Mouse (Mus musculus): Measurements from ENCODE around the gene Insc. TPM values are rescaled to one million over a fixed set of nuclear protein-coding genes. Genes with fewer than 3 reads are reported as not detected.
A peak's percentile ranks its signal among the peaks of the same experiment; 100 is the strongest.
"Not testable (repeated sequence)": the region's sequence is repeated elsewhere in the genome, so short reads cannot be mapped to it uniquely, and the experiment has no call there.

Gene Insc
- 1.0 and 1.9 TPM in 2 replicates for polyA plus RNA-seq (2014; fragmentation: Nextera tagmentation; extraction: Ambion mirVana)

DNA sequence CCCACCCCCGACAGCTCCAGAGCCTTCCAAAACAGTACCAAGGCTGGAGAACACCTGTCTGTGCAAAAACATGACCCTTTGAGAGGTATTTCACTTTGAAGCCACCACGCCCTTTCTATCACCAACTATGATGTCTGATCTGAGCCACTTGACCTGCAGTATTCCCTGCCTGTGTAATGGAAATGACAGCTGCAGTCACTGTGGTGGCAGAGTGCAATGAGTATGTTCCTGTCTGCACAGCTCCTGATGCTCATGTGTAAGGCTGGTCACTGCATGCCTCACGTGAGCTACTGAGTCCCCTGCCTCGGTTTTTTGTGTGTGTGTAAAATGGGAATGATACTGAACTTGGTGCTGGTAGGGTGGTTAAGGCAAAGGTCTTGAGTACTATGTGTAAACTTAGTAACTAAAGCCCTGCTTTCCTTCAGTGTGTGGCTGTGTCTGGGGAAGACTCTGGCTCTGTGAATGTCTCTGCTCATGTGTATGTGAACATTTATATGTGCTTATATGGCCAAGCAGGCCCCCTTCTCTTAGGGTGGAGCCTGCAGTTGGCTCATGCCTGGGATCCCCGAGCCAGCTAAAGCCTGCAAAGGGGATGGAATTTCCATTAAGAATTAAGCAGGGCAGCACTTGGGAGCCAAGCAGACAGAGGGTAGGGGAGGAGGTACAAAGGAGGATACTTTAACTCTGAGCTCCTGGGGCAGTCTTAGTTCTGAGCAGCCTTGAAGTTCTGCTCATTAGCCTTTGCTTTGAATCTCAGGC lies at the start of gene Insc:
TSS of gene Insc (plus strand) at position 673 of the 759 bp plus-strand sequence.
- H3K4me3 ChIP-seq (ENCODE audit: low read depth, low read length), result no peak within 1 kb of the TSS
- ATAC-seq (no peak), DNase-seq (ENCODE audit: low spot score) (no peak)
- no peak within 1 kb of the TSS for H3K27ac ChIP-seq (ENCODE audit: low read depth, low read length)
- H3K36me3 ChIP-seq (ENCODE audit: control insufficient read depth, insufficient read depth, low read length), result no peaks in the 10 kb centered on the region
- no peaks in the 10 kb centered on the region for H3K9me3 ChIP-seq (replicated peaks; ENCODE audit: control insufficient read depth, low read length)
- no peak within 1 kb of the TSS for H3K9ac ChIP-seq (ENCODE audit: low read length)
- H3K4me1 ChIP-seq (ENCODE audit: control insufficient read depth, insufficient read depth, low read length), result 0 out of 2 replicates have a peak, but pooled peaks cover 2% of the 10 kb centered on the region
- WGBS, result 77% methylated on average over 5 of the region's 5 CpGs
- H3K27me3 ChIP-seq (replicated peaks; ENCODE audit: control insufficient read depth, insufficient read depth, low read length), result no peaks in the 10 kb centered on the region
- H3K4me2 ChIP-seq (ENCODE audit: low read length), result no peak within 1 kb of the TSS

GRCm38 (mm10) chr7:114700871-114701270 lies 42.6 kb upstream of the Insc start:
- no peak overlapping the region for H3K27ac ChIP-seq (ENCODE audit: low read depth, low read length)
- H3K27me3 ChIP-seq (replicated peaks; ENCODE audit: control insufficient read depth, insufficient read depth, low read length), result no peaks in the 10 kb centered on the region
- no peak overlapping the region for H3K9ac ChIP-seq (ENCODE audit: low read length)
- no peaks in the 10 kb centered on the region for H3K36me3 ChIP-seq (ENCODE audit: control insufficient read depth, insufficient read depth, low read length)
- ATAC-seq (no peak), DNase-seq (ENCODE audit: low spot score) (no peak)
- 41% methylated on average over 2 of the region's 2 CpGs for WGBS
- no peaks in the 10 kb centered on the region for H3K9me3 ChIP-seq (replicated peaks; ENCODE audit: control insufficient read depth, low read length)
- no peak overlapping the region for H3K4me3 ChIP-seq (ENCODE audit: low read depth, low read length)
- H3K4me1 ChIP-seq (ENCODE audit: control insufficient read depth, insufficient read depth, low read length), result no peaks in the 10 kb centered on the region
- H3K4me2 ChIP-seq (ENCODE audit: low read length), result no peak overlapping the region

DNA sequence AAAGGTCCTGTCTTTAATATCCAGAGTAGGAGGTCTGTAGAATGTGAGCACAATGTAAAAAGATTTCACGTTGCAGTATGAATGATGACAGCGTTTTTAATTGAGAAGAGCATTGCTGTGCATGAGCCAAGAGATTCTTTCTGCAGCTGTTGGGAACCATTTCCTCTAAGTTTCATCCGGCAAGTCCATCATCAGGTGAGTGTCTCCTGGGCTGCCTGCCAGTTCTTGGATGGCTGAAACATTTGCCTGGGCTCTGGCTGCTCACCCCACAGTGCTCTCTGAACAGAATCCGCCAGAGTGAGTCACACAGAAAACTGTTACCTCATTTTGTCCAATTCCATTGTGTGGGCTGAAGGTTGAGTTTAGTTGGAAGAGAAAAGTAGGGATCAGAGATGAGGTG lies 36.8 kb upstream of the Insc start:
- Histone ChIP-seq H3K4me2 (ENCODE audit: low read length) (no peak overlapping the region), H3K9me3 (replicated peaks; ENCODE audit: control insufficient read depth, low read length) (no peaks in the 10 kb centered on the region), H3K27me3 (replicated peaks; ENCODE audit: control insufficient read depth, insufficient read depth, low read length) (no peaks in the 10 kb centered on the region), H3K36me3 (ENCODE audit: control insufficient read depth, insufficient read depth, low read length) (no peaks in the 10 kb centered on the region), H3K4me3 (ENCODE audit: low read depth, low read length) (no peak overlapping the region), H3K27ac (ENCODE audit: low read depth, low read length) (no peak overlapping the region), H3K9ac (ENCODE audit: low read length) (no peak overlapping the region), H3K4me1 (ENCODE audit: control insufficient read depth, insufficient read depth, low read length) (no peaks in the 10 kb centered on the region)
- ATAC-seq, result no peak
- WGBS, result 83% methylated on average over 4 of the region's 4 CpGs
- no peak for DNase-seq (ENCODE audit: low spot score)

DNA sequence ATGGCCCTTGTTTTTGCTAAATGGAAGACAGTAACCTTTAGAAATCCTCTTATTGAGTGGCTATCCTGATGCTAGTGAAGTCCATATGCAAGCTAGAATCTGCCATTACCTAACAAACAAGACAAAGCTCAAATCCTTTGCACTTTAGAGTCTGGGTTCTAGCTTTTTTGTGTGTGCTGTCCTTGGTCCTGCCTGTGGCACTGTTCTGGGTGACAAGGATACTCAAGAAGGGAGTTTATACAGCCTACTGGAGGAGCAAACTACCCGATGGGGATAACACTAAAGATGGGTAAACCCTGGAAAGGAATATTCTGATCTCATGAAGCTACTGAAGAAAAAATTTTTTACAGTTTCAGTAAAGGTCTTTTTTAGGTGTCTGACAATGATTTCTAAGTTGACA lies 36.1 kb upstream of the Insc start:
- Histone ChIP-seq H3K4me2 (ENCODE audit: low read length) (no peak overlapping the region), H3K27ac (ENCODE audit: low read depth, low read length) (no peak overlapping the region), H3K4me3 (ENCODE audit: low read depth, low read length) (no peak overlapping the region), H3K9me3 (replicated peaks; ENCODE audit: control insufficient read depth, low read length) (no peaks in the 10 kb centered on the region), H3K27me3 (replicated peaks; ENCODE audit: control insufficient read depth, insufficient read depth, low read length) (no peaks in the 10 kb centered on the region), H3K36me3 (ENCODE audit: control insufficient read depth, insufficient read depth, low read length) (no peaks in the 10 kb centered on the region), H3K9ac (ENCODE audit: low read length) (no peak overlapping the region), H3K4me1 (ENCODE audit: control insufficient read depth, insufficient read depth, low read length) (no peaks in the 10 kb centered on the region)
- 90% methylated on average over 1 of the region's 1 CpGs for WGBS
- DNase-seq (ENCODE audit: low spot score) (no peak), ATAC-seq (no peak)

DNA sequence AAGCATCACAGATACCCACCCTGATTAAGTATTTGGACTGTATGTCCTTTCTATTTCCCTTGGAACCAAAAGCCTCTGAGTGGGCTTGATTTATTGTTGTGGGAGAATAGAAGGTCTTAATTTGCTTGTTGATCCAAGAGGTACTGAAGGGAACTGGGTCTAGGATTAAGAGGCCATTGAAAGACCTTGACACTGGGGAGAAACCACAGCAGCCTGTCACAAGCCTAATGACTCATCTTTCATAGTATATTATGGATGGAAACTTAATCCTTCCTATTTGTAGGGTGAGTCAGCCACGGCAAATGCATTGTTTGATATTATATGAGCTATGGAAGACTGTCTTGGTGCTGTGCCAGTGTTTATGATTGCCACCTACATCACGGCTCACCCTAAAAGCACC lies 33.1 kb upstream of the Insc start:
- WGBS, result 81% methylated on average over 2 of the region's 2 CpGs
- Histone ChIP-seq H3K9ac (ENCODE audit: low read length) (no peak overlapping the region), H3K9me3 (replicated peaks; ENCODE audit: control insufficient read depth, low read length) (no peaks in the 10 kb centered on the region), H3K27me3 (replicated peaks; ENCODE audit: control insufficient read depth, insufficient read depth, low read length) (no peaks in the 10 kb centered on the region), H3K27ac (ENCODE audit: low read depth, low read length) (no peak overlapping the region), H3K36me3 (ENCODE audit: control insufficient read depth, insufficient read depth, low read length) (no peaks in the 10 kb centered on the region), H3K4me1 (ENCODE audit: control insufficient read depth, insufficient read depth, low read length) (no peaks in the 10 kb centered on the region), H3K4me2 (ENCODE audit: low read length) (no peak overlapping the region), H3K4me3 (ENCODE audit: low read depth, low read length) (no peak overlapping the region)
- ATAC-seq, result no peak
- no peak for DNase-seq (ENCODE audit: low spot score)

- H3K27ac ChIP-seq (ENCODE audit: low read depth, low read length), result no peak overlapping the region
- no peak overlapping the region for H3K4me2 ChIP-seq (ENCODE audit: low read length)
- H3K9me3 ChIP-seq (replicated peaks; ENCODE audit: control insufficient read depth, low read length), result no peaks in the 10 kb centered on the region
- H3K27me3 ChIP-seq (replicated peaks; ENCODE audit: control insufficient read depth, insufficient read depth, low read length), result peaks cover under 1% of the 10 kb centered on the region; the same call in 1 of the 2 replicates
- WGBS, result 79% methylated on average over 1 of the region's 1 CpGs
- DNase-seq (ENCODE audit: low spot score), result no peak
- H3K4me3 ChIP-seq (ENCODE audit: low read depth, low read length), result no peak overlapping the region
- H3K36me3 ChIP-seq (ENCODE audit: control insufficient read depth, insufficient read depth, low read length), result no peaks in the 10 kb centered on the region
- no peak for ATAC-seq
- H3K9ac ChIP-seq (ENCODE audit: low read length), result no peak overlapping the region
- no peaks in the 10 kb centered on the region for H3K4me1 ChIP-seq (ENCODE audit: control insufficient read depth, insufficient read depth, low read length)
Observed at GRCm38 (mm10) chr7:114712523-114712922, 31.0 kb upstream of the Insc start.

DNA sequence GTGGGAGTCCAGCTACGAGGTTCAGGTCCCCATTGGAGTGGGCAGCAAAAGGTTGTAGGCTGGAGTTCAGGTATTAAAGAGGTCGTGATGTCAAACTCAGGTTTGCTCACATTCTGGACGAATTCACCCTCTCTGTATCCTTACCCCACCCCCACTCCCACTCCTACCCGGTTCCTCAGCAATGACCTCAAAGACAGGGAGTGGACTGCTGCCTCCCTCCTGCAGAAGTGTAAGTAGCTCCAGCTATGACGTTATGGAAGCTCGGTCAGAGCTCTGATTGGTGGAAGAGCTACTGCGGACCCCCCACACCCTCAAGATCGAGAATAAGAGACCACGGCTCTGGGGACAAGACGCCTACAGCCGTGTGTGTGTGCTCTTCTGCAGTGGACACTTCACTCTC lies 25.2 kb upstream of the Insc start, which contains the start of gene Calcb:
TSS of gene Calcb (plus strand) at position 344 of the 400 bp plus-strand sequence.
- WGBS, result 4% methylated on average over 11 of the region's 11 CpGs

GRCm38 (mm10) chr7:114719381-114720131 lies 23.9 kb upstream of the Insc start:
- no peak overlapping the region for H3K4me3 ChIP-seq (ENCODE audit: low read depth, low read length)
- no peaks in the 10 kb centered on the region for H3K36me3 ChIP-seq (ENCODE audit: control insufficient read depth, insufficient read depth, low read length)
- ATAC-seq, result no peak
- 5% methylated on average over 17 of the region's 17 CpGs for WGBS
- no peak overlapping the region for H3K27ac ChIP-seq (ENCODE audit: low read depth, low read length)
- peak overlapping the region; percentile 36 for H3K4me2 ChIP-seq (ENCODE audit: low read length)
- no peak overlapping the region for H3K9ac ChIP-seq (ENCODE audit: low read length)
- peak; percentile 49 for DNase-seq (ENCODE audit: low spot score)
- peaks cover 30% of the 10 kb centered on the region for H3K27me3 ChIP-seq (replicated peaks; ENCODE audit: control insufficient read depth, insufficient read depth, low read length)
- no peaks in the 10 kb centered on the region for H3K9me3 ChIP-seq (replicated peaks; ENCODE audit: control insufficient read depth, low read length)
- peaks cover 4% of the 10 kb centered on the region; the same call in 1 of the 2 replicates for H3K4me1 ChIP-seq (ENCODE audit: control insufficient read depth, insufficient read depth, low read length)

More for the DNA sequence above, 25.2 kb upstream of the Insc start, which contains the start of gene Calcb:
- Histone ChIP-seq H3K4me2 (ENCODE audit: low read length) (peak within 1 kb of the TSS; percentile 36), H3K4me1 (ENCODE audit: control insufficient read depth, insufficient read depth, low read length) (peaks cover 4% of the 10 kb centered on the region; the same call in 1 of the 2 replicates), H3K9me3 (replicated peaks; ENCODE audit: control insufficient read depth, low read length) (no peaks in the 10 kb centered on the region), H3K27ac (ENCODE audit: low read depth, low read length) (no peak within 1 kb of the TSS), H3K4me3 (ENCODE audit: low read depth, low read length) (no peak within 1 kb of the TSS), H3K36me3 (ENCODE audit: control insufficient read depth, insufficient read depth, low read length) (no peaks in the 10 kb centered on the region), H3K27me3 (replicated peaks; ENCODE audit: control insufficient read depth, insufficient read depth, low read length) (peaks cover 30% of the 10 kb centered on the region), H3K9ac (ENCODE audit: low read length) (no peak within 1 kb of the TSS)
- DNase-seq (ENCODE audit: low spot score), result no peak
- ATAC-seq, result no peak

- H3K27ac ChIP-seq (ENCODE audit: low read depth, low read length); H3K4me1 ChIP-seq (ENCODE audit: control insufficient read depth, insufficient read depth, low read length); H3K9me3 ChIP-seq (replicated peaks; ENCODE audit: control insufficient read depth, low read length); H3K36me3 ChIP-seq (ENCODE audit: control insufficient read depth, insufficient read depth, low read length); H3K9ac ChIP-seq (ENCODE audit: low read length); DNase-seq (ENCODE audit: low spot score); H3K4me2 ChIP-seq (ENCODE audit: low read length); ATAC-seq; H3K4me3 ChIP-seq (ENCODE audit: low read depth, low read length); H3K27me3 ChIP-seq (replicated peaks; ENCODE audit: control insufficient read depth, insufficient read depth, low read length): not testable (repeated sequence)
- WGBS, result 58% methylated on average over 4 of the region's 4 CpGs
Observed at GRCm38 (mm10) chr7:114729696-114730095, 13.8 kb upstream of the Insc start.

Measured in forebrain, embryonic 14.5 days (tissue).